Mouse (Mus musculus) olfactory bulb, adult 2 months (tissue): ENCODE measurements around the gene Sh3gl2. TPM values are rescaled to one million over a fixed set of nuclear protein-coding genes. Genes with fewer than 3 reads are reported as not detected.

ENCODE experiments used
- H3K27ac ChIP-seq: fragments of 200-500 bp; 2 replicates; pipeline ENCODE4 v1.5.1; 2012; ENCODE audit warnings: low read depth, low read length; ENCODE audit not compliant: insufficient read depth
- H3K4me1 ChIP-seq: fragments of 200-500 bp; 2 replicates; pipeline ENCODE4 v1.6.1; 2012; ENCODE audit warnings: low read length; ENCODE audit not compliant: control insufficient read depth, insufficient read depth
- H3K4me3 ChIP-seq: fragments of 200-500 bp; 2 replicates; pipeline ENCODE4 v1.5.1; 2012; ENCODE audit warnings: mild to moderate bottlenecking, low read depth, low read length, moderate library complexity; ENCODE audit not compliant: insufficient read depth
- CTCF ChIP-seq: fragments of 200-500 bp; IDR thresholded peaks from 2 replicates; pipeline ENCODE4 v1.5.1; 2012; ENCODE audit warnings: low read depth, mild to moderate bottlenecking, low read length, moderate library complexity; ENCODE audit not compliant: insufficient read depth
- POLR2A ChIP-seq: fragments of 200-500 bp; IDR thresholded peaks from 2 replicates; pipeline ENCODE4 v1.6.1; 2012; ENCODE audit warnings: mild to moderate bottlenecking, low read depth, low read length, moderate library complexity; ENCODE audit not compliant: insufficient read depth
- WGBS: fragments of 180-500 bp; shearing (Covaris S2); methylation state at CpG from one replicate; pipeline ENCODE4 v1.1.7; 2018; 5-methylcytosine and 5-hydroxymethylcytosine counted together
- polyA plus RNA-seq: library from polyadenylated mRNA; stranded (reverse); fragments of >200 nt; gene quantifications from 2 replicates; pipeline ENCODE4 v1.2.4, GENCODE M21; 2012; ENCODE audit warnings: low replicate concordance; ENCODE audit not compliant: missing spikeins, insufficient read depth, insufficient read length

Sh3gl2 gene
- polyA plus RNA-seq, 1 experiment: 339 TPM

GRCm38 (mm10) chr4:85554696-85555095, 349.8 kb downstream of the Sh3gl2 start:
- H3K4me1 ChIP-seq: no peaks in the 10 kb centered on the region
- TF ChIP-seq POLR2A: no peak
- TF ChIP-seq CTCF: no peak
- no peak overlapping the region for H3K4me3 ChIP-seq
- WGBS: 30% methylated on average over 3 of the region's 3 CpGs
- no peak overlapping the region for H3K27ac ChIP-seq

- 78% methylated on average over 6 of the region's 6 CpGs for WGBS
- no peak overlapping the region for H3K27ac ChIP-seq
- TF ChIP-seq POLR2A: no peak
- H3K4me3 ChIP-seq: no peak overlapping the region
- no peaks in the 10 kb centered on the region for H3K4me1 ChIP-seq
Measured at GRCm38 (mm10) chr4:85559753-85560152, 354.8 kb downstream of the Sh3gl2 start.

GRCm38 (mm10) chr4:85585426-85585825, 380.5 kb downstream of the Sh3gl2 start:
- Histone ChIP-seq H3K4me1 (no peaks in the 10 kb centered on the region), H3K27ac (no peak overlapping the region), H3K4me3 (no peak overlapping the region)
- WGBS: 100% methylated on average over 2 of the region's 2 CpGs
- TF ChIP-seq POLR2A (no peak), CTCF (no peak)

GRCm38 (mm10) chr4:85588928-85589327, 384.0 kb downstream of the Sh3gl2 start:
- WGBS: 88% methylated on average over 4 of the region's 4 CpGs
- no peak overlapping the region for H3K4me3 ChIP-seq
- H3K27ac ChIP-seq: no peak overlapping the region
- H3K4me1 ChIP-seq: no peaks in the 10 kb centered on the region
- TF ChIP-seq CTCF (no peak), POLR2A (no peak)

GRCm38 (mm10) chr4:85591037-85591436, 386.1 kb downstream of the Sh3gl2 start:
- Histone ChIP-seq H3K4me3 (no peak overlapping the region), H3K4me1 (no peaks in the 10 kb centered on the region), H3K27ac (no peak overlapping the region)
- no peak for TF ChIP-seq CTCF
- no peak for TF ChIP-seq POLR2A
- 76% methylated on average over 7 of the region's 7 CpGs for WGBS

DNA sequence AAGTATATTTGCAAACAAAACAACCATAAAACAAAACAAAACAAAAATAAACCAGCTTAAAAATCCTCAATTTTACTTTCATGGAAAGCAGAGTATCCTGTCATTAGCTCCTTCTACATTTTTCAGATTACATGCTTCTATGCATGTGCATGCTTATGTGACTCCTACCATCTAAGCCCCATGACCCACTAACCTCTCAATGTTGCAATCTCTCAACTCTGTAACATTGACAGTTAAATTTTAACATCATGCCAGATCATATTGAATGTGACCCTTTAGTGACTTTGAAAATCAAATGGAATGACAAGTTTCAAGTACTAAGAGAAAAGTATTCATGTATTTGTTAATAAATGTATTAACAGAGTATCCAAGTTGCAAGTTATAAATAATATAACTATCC, 389.2 kb downstream of the Sh3gl2 start:
- Histone ChIP-seq H3K4me1 (no peaks in the 10 kb centered on the region), H3K4me3 (no peak overlapping the region), H3K27ac (no peak overlapping the region)
- TF ChIP-seq CTCF: no peak
- no peak for TF ChIP-seq POLR2A

DNA sequence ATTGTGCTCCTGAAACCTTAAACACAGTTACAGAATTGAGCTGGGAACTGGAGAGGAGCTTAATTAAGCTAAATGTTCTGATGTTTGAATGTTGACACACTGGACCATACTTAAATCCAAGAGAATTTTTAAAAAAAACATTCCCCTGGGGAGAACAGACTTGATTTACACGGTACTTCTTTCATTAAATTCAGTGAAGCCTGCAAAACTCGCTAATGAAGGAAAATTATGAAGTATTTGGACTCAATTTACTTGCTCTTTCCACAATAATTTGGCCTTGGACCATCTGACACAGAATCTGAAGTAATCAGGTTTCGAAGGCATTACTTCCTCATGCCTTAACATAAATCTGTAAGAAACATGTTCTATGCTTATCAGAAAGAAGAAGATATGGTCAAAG, 408.4 kb downstream of the Sh3gl2 start:
- Histone ChIP-seq H3K4me1 (no peaks in the 10 kb centered on the region), H3K27ac (no peak overlapping the region), H3K4me3 (no peak overlapping the region)
- 80% methylated on average over 3 of the region's 3 CpGs for WGBS
- no peak for TF ChIP-seq POLR2A
- no peak for TF ChIP-seq CTCF

DNA sequence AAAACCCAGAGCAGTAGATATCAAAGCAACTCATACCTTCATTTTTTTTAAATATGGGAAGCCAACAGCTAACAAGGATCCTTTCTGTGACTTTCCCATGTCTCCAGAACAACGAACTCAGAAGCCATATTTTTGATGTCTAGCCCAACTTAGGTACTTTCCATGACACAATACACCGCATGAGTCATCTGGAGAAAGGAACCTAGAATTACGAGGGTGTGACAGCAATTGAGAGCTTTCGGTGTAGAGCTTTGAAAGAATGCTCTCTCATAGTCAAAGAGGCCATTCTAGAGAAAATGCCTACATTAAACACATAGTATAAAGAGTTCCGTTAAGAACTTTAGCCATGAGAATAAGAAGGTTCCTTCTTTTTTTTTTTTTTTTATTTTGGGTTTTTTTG, 413.8 kb downstream of the Sh3gl2 start:
- WGBS: 57% methylated on average over 5 of the region's 5 CpGs
- no peak overlapping the region for H3K27ac ChIP-seq
- H3K4me3 ChIP-seq: no peak overlapping the region
- H3K4me1 ChIP-seq: no peaks in the 10 kb centered on the region
- TF ChIP-seq POLR2A (no peak), CTCF (no peak)

DNA sequence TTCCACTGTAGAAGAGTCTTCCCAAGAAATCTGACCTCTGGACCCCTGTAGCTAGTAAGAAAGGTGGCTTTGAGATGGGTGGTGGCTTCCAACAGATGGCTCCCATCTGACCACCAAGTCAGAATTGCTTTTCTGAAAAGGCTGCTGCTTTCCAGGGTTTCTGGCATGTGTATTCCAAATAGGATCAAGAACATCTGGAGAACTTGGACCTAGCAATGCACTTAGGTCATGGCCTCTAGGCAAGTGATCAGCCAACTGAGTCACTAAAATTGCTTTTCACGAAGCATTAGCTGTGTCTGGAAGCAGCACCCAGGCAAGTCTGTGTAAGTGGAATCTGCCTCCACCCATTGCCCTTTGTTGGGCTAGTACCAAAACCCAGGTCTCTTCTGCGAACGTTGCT, 414.3 kb downstream of the Sh3gl2 start:
- no peaks in the 10 kb centered on the region for H3K4me1 ChIP-seq
- H3K4me3 ChIP-seq: no peak overlapping the region
- H3K27ac ChIP-seq: no peak overlapping the region
- 84% methylated on average over 3 of the region's 3 CpGs for WGBS
- TF ChIP-seq POLR2A (no peak), CTCF (no peak)

DNA sequence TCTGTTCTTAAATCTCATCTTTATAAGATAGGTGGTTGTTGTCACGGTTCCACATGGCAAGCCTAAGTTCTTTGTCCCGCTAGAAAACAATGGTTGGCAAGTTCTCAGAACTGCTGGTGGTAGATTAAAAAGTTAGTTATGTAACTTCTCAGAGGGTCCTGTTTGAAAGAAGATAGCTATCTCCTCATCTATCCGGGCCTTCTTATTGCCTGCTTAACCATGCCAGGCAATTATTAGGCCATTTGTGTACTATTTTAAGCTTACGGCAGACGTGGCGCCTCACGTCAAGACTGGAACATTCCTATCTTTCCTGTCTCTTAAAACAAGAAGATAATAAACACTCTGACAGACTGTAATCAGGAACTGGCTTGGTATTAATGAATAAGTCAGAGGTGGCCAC, 424.5 kb downstream of the Sh3gl2 start:
- WGBS: 77% methylated on average over 7 of the region's 7 CpGs
- Histone ChIP-seq H3K27ac (no peak overlapping the region), H3K4me3 (no peak overlapping the region), H3K4me1 (no peaks in the 10 kb centered on the region)
- TF ChIP-seq CTCF: no peak
- TF ChIP-seq POLR2A: no peak

GRCm38 (mm10) chr4:85669271-85669670, 464.3 kb downstream of the Sh3gl2 start:
- Histone ChIP-seq H3K4me1 (no peaks in the 10 kb centered on the region), H3K27ac (no peak overlapping the region), H3K4me3 (no peak overlapping the region)
- TF ChIP-seq POLR2A: no peak
- no peak for TF ChIP-seq CTCF
- 90% methylated on average over 5 of the region's 5 CpGs for whole genome bisulfite sequencing
